Mouse (Mus musculus) midbrain, embryonic 15.5 days (tissue): Measurements from ENCODE around the gene Vps33a. TPM values are rescaled to one million over a fixed set of nuclear protein-coding genes. Genes with fewer than 3 reads are reported as not detected.

ENCODE experiments used
- ATAC-seq: fragments of 200-750 bp; cut with Nextera tagmentation; replicated peaks from 2 replicates; pipeline ENCODE4 v1.8.0; 2017; ENCODE audit warnings: moderate TSS enrichment
- H3K27ac ChIP-seq: fragments of 300-500 bp; sonication (generic); 2 replicates; pipeline ENCODE4 v1.5.1; 2015; ENCODE audit warnings: mild to moderate bottlenecking, inconsistent platforms
- H3K27me3 ChIP-seq: fragments of 300-500 bp; sonication (generic); replicated peaks from 2 replicates; pipeline ENCODE4 v1.6.1; 2015; ENCODE audit warnings: inconsistent platforms
- H3K36me3 ChIP-seq: fragments of 300-500 bp; sonication (generic); replicated peaks from 2 replicates; pipeline ENCODE4 v1.6.1; 2015; ENCODE audit warnings: inconsistent platforms
- H3K4me1 ChIP-seq: fragments of 300-500 bp; sonication (generic); 2 replicates; pipeline ENCODE4 v1.6.1; 2015; ENCODE audit warnings: inconsistent platforms
- H3K4me2 ChIP-seq: fragments of 300-500 bp; sonication (generic); 2 replicates; pipeline ENCODE4 v1.6.1; 2015; ENCODE audit warnings: inconsistent platforms, mild to moderate bottlenecking, moderate library complexity
- H3K4me3 ChIP-seq: fragments of 300-500 bp; sonication (generic); 2 replicates; pipeline ENCODE4 v1.5.1; 2015; ENCODE audit warnings: mild to moderate bottlenecking, inconsistent platforms
- H3K9ac ChIP-seq: fragments of 300-500 bp; sonication (generic); 2 replicates; pipeline ENCODE4 v1.6.1; 2015; ENCODE audit warnings: mild to moderate bottlenecking, inconsistent platforms
- H3K9me3 ChIP-seq: fragments of 300-500 bp; sonication (generic); 2 replicates; pipeline ENCODE4 v1.6.1; 2016; ENCODE audit warnings: inconsistent platforms
- WGBS: fragments of 180-500 bp; shearing (Covaris S2); methylation state at CpG from one replicate; pipeline ENCODE4 v1.1.7; 2015; ENCODE audit warnings: mixed read lengths; 5-methylcytosine and 5-hydroxymethylcytosine counted together
- microRNA-seq: library from miRNA; unstranded; fragments of <30 nt; microRNA quantifications from one replicate; pipeline ENCODE4, GENCODE M21; 2016
- polyA plus RNA-seq: library from polyadenylated mRNA; unstranded; fragments of >200 nt; fragmentation: Nextera tagmentation; extraction: Ambion mirVana; gene quantifications from 2 replicates; pipeline ENCODE4 v1.2.1, GENCODE M21; 2015

The Vps33a gene
- polyA plus RNA-seq, 1 experiment from 2014 or later: 46.4 TPM

DNA sequence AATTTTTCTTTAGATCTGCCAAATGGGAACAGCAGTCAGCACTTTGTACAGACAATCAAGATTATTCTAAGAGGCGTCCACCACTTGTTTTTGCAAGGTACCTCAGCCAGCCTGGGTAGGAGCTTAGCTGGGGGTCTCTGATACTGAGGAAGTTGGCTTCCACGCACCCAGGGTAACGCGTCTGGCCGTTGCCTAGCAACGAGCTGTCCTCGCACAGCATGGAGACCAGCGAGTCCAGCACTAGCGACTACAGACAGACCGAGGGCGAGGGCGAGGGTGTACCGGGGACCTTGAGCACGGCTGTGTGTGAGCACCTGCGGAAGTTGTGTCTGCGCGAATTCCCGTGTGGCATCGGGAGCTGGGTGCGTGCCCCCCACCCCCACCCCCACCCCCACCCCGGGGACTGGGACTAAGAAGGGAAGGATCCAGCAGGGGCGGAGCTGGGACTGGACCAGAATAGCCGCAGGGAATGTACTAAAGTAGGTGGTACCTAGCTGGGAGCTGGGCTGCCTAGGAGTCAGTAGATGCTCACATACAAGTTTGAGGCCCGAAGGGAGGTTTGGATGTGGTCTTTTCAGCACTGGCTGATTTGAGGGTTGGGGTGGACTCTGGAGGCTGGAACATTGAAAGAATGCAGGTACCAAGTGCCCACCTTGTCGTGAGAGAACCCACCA lies 83.6 kb downstream of the Vps33a start, which contains the start of the genes Lrrc43 and Il31:
Gene Lrrc43, plus strand, starts transcription at position 194 of the 674 bp plus-strand sequence.
Gene Il31, minus strand, starts transcription at position 378 of the 674 bp plus-strand sequence.
- H3K27me3 ChIP-seq: no peaks in the 10 kb centered on the region
- H3K9me3 ChIP-seq: no peaks in the 10 kb centered on the region
- H3K4me3 ChIP-seq: peak within 1 kb of the TSS; percentile 29
- WGBS: 7% methylated on average over 25 of the region's 25 CpGs
- H3K36me3 ChIP-seq: no peaks in the 10 kb centered on the region
- ATAC-seq: peak; percentile 72
- H3K27ac ChIP-seq: no peak within 1 kb of the TSS
- 0 out of 2 replicates have a peak within 1 kb of the TSS, but pooled peaks have one; percentile 13 for H3K9ac ChIP-seq
- H3K4me2 ChIP-seq: peak within 1 kb of the TSS; percentile 50
- peaks cover 5% of the 10 kb centered on the region; the same call in 1 of the 2 replicates for H3K4me1 ChIP-seq

DNA sequence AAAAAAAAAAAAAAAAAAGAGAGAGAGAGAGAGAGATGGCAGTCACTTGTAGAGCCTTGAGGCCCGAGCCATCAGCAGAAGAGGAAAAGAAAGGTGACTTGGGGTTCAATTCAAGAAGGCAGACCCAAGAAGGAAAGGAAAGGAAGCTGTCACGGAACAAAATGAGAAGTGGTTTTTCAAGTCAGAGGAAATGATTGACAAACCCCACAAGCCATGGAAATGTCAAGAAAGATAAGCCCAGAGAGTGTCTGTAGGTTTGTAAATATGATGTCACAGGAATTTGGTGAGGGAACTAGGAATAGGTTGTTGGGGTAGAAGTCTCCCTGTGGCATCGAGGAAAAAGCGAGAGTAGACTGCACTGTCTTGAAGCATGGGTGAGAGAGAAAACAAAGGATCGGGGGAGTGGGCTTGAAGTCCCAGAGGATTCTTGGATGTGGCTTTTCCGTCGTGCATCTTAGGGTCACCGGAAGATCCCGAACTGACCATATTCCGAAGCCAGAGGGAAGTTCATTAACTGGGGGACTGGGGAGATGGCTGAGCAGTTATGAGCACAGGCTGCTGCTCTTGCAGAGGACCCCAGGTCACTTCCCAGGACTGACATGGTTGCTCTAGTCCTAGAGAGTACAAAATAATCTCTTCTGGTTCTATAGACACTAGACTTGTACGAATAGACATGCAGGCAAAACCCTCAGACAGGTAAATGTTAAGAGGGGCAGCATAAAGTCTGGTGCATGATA lies 85.0 kb downstream of the Vps33a start:
- no peaks in the 10 kb centered on the region for H3K9me3 ChIP-seq
- no peak overlapping the region for H3K27ac ChIP-seq
- H3K27me3 ChIP-seq: no peaks in the 10 kb centered on the region
- H3K9ac ChIP-seq: no peak overlapping the region
- H3K4me2 ChIP-seq: no peak overlapping the region
- H3K36me3 ChIP-seq: no peaks in the 10 kb centered on the region
- H3K4me3 ChIP-seq: no peak overlapping the region
- WGBS: 85% methylated on average over 11 of the region's 11 CpGs
- peaks cover 5% of the 10 kb centered on the region; the same call in 1 of the 2 replicates for H3K4me1 ChIP-seq
- no peak for ATAC-seq

Small RNA genes within 50 kb of the gene (microRNA-seq; reads per million reads assigned to microRNA genes)
- 1.5 reads per million for gene Mir7647

Other genes starting within 250 kb of the Vps33a start
- gene Bcl7a, start 229.2 kb downstream of the Vps33a start, polyA plus RNA-seq: 35.9 and 39.6 TPM in 2 replicates
- gene Mlxip, start 178.2 kb downstream of the Vps33a start, polyA plus RNA-seq: 18.6 and 21.1 TPM in 2 replicates
- 0.89 and 1.1 TPM in 2 replicates for gene Lrrc43, start 83.7 kb downstream of the Vps33a start, polyA plus RNA-seq
- not detected in 2 replicates for gene Il31, start 83.5 kb downstream of the Vps33a start, polyA plus RNA-seq
- 1.0 and 1.3 TPM in 2 replicates for gene B3gnt4, start 62.6 kb downstream of the Vps33a start, polyA plus RNA-seq
- 110 and 115 TPM in 2 replicates for gene Diablo, start 48.9 kb downstream of the Vps33a start, polyA plus RNA-seq
- 1.1 and 1.5 TPM in 2 replicates for gene Gm49027, start 47.5 kb downstream of the Vps33a start, polyA plus RNA-seq
- 85.5 and 91.5 TPM in 2 replicates for gene Clip1, start 111.6 kb upstream of the Vps33a start, polyA plus RNA-seq
- gene Zcchc8, start 148.1 kb upstream of the Vps33a start, polyA plus RNA-seq: 68.0 and 69.7 TPM in 2 replicates
- gene Rsrc2, start 176.4 kb upstream of the Vps33a start, polyA plus RNA-seq: 127 and 147 TPM in 2 replicates
- gene Kntc1, start 176.7 kb upstream of the Vps33a start, polyA plus RNA-seq: 3.8 and 3.9 TPM in 2 replicates